Mouse (Mus musculus) liver, adult 2 months (tissue): ENCODE measurements around the gene Prokr2.

Source experiments
- CTCF ChIP-seq: fragments of 200-500 bp; IDR thresholded peaks from 2 replicates; pipeline ENCODE4 v1.5.1; 2011; ENCODE audit warnings: low read depth, low read length, control low read depth
- POLR2A ChIP-seq: fragments of 200-500 bp; IDR thresholded peaks from 2 replicates; pipeline ENCODE4 v1.6.1; 2011; ENCODE audit warnings: low read length, control low read depth; ENCODE audit not compliant: insufficient read depth; ENCODE audit errors: extremely low read depth

DNA sequence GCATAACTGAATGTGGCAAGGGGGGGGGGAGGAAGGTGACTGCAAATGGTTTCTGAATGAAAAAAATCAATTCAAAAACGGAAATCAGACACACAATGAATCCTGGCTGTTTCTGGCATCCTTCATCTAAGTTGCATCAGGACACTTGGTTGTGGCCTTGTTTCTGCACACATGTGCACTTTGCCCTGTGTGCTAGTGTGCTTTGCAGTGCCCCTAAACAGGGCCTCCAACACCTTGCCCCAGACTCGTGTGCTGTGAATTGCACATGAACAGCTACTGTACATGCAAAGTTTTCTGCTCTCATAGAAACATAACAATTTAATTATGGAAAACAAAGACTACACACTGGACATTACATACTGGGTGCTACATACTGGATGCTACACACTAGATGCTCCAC lies 2.9 kb downstream of the Prokr2 start:
- TF ChIP-seq CTCF (no peak), POLR2A (no peak)
